Mouse (Mus musculus) bone marrow macrophage, adult 2 months (primary cell): ENCODE results near the gene Tspan5. TPM values are rescaled to one million over a fixed set of nuclear protein-coding genes. Genes with fewer than 3 reads are reported as not detected.

Experiments used
- H3K27ac ChIP-seq: 2 replicates; pipeline ENCODE4 v1.5.1; 2012; ENCODE audit warnings: low read depth, low read length; ENCODE audit not compliant: insufficient read depth
- H3K4me1 ChIP-seq: 2 replicates; pipeline ENCODE4 v1.6.1; 2012; ENCODE audit warnings: low read length; ENCODE audit not compliant: control insufficient read depth, insufficient read depth
- H3K4me3 ChIP-seq: 2 replicates; pipeline ENCODE4 v1.5.1; 2012; ENCODE audit warnings: mild to moderate bottlenecking, low read length, moderate library complexity; ENCODE audit not compliant: insufficient read depth
- CTCF ChIP-seq: IDR thresholded peaks from 2 replicates; pipeline ENCODE4 v1.5.1; 2012; ENCODE audit warnings: low read depth, mild to moderate bottlenecking, low read length, moderate library complexity
- POLR2A ChIP-seq: IDR thresholded peaks from 2 replicates; pipeline ENCODE4 v1.6.1; 2012; ENCODE audit warnings: mild to moderate bottlenecking, low read depth, low read length, borderline replicate concordance
- polyA plus RNA-seq: library from polyadenylated mRNA; stranded (reverse); fragments of >200 nt; gene quantifications from 2 replicates; pipeline ENCODE4 v1.2.4, GENCODE M21; 2012; ENCODE audit not compliant: missing spikeins, insufficient read depth, insufficient read length

Gene Tspan5
- polyA plus RNA-seq, 1 experiment, result 11.2 TPM

DNA sequence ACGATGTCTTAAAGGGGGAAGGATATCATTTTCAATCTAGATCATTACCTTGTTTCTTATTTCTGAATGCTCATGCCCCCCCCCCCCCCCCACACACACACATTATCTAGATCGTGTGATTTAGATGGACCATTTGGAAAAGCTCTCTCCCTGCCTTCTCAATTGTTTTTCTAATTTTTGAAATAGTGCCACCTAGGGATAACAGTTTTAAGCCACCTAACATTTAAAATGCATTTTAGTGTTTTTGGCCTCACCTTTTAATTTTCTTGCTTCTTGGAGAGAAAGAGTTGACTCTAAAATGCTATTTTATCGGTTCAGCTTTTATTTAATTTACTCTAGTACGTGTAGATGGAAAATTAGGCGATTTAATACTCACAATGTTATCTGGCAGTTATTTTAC, 94.9 kb downstream of the Tspan5 start:
- peaks cover 6% of the 10 kb centered on the region for H3K4me1 ChIP-seq
- H3K27ac ChIP-seq, result no peak overlapping the region
- no peak overlapping the region for H3K4me3 ChIP-seq
- TF ChIP-seq POLR2A (no peak), CTCF (no peak)

DNA sequence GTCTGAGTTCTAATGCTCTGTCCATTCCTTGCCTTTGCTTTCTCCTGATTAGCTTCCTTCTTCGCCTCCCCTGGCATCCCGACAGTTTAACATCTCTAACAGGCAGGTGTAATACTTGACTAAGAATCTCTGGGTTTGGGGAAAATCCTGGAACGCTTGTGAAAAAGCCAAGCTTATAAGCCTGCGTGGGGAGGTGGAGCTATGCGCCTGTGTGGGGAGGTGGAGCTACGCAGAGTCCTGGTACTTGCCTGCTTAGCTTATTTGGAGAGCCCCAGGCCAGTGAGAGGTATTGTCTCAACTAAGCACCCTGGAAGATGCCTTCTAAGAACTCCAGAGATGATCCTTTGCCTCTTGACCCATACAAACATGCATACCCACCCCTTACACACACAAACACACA, 95.7 kb downstream of the Tspan5 start:
- Histone ChIP-seq H3K4me1 (peaks cover 6% of the 10 kb centered on the region), H3K27ac (no peak overlapping the region), H3K4me3 (no peak overlapping the region)
- TF ChIP-seq CTCF (no peak), POLR2A (no peak)

DNA sequence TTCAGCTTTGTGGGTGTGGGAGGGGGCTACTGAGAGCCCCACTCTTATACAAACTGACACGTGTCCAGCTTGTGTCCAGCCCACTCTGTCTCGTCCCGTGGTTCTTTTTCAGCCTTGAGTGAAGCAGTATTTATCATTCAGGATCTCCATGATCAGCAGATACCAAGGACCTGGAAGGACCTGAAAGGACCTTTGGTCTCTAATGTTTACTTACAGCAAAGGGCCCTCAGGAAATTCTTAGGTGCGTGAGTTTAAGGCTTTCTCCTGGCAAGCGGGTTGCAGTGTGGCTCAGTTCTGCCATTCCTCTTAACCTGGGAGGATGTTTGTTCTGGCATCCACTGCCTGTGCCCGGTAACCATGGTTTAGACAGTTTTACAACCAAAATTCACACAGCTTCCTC, 97.7 kb downstream of the Tspan5 start:
- TF ChIP-seq CTCF (no peak), POLR2A (no peak)
- Histone ChIP-seq H3K4me1 (0 out of 2 replicates have a peak, but pooled peaks cover 2% of the 10 kb centered on the region), H3K27ac (no peak overlapping the region), H3K4me3 (no peak overlapping the region)

DNA sequence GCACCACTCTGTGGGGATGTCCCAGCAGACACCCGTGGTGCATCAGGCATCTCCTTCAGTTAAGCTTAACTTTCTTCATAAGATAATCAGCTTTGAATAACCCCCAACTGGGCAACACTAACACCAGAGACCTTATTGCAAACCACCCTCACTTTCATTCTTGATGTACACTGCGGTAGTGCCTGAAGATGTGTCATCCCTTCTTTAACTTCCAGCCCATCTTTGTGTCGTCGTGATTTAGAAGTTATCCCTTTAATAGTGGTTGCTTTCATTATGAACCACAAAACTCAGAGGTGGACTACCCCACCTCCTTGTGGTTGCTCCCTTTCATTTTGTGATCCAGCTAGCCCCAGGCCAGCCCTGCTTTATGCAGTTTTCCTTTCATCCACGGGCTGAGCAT, 99.3 kb downstream of the Tspan5 start:
- H3K27ac ChIP-seq, result no peak overlapping the region
- TF ChIP-seq CTCF (no peak), POLR2A (no peak)
- H3K4me3 ChIP-seq, result no peak overlapping the region

DNA sequence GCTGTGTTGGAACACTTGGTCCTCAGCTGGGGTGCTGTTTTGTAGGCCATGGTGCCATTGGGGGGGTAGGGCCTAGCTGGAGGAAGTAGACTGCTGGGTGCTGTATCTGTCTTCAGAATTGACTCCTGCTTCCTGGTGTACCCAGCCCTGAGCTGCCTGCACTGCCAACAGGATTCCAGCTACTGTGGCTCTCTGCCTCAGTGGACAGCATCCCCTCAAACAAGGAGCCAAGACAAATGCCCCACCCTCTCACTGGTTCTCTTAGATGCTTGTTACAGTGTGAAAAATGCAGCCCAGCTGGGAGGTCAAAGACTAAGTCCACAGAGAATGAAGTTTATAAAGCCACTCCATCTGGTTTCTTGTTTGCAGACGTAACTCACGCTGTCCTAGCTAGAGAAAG, 101.2 kb downstream of the Tspan5 start:
- Histone ChIP-seq H3K4me3 (no peak overlapping the region), H3K27ac (no peak overlapping the region), H3K4me1 (0 out of 2 replicates have a peak, but pooled peaks cover 2% of the 10 kb centered on the region)
- TF ChIP-seq POLR2A, result no peak
- no peak for TF ChIP-seq CTCF

More for the DNA sequence above, 99.3 kb downstream of the Tspan5 start:
- H3K4me1 ChIP-seq, result 0 out of 2 replicates have a peak, but pooled peaks cover 2% of the 10 kb centered on the region

DNA sequence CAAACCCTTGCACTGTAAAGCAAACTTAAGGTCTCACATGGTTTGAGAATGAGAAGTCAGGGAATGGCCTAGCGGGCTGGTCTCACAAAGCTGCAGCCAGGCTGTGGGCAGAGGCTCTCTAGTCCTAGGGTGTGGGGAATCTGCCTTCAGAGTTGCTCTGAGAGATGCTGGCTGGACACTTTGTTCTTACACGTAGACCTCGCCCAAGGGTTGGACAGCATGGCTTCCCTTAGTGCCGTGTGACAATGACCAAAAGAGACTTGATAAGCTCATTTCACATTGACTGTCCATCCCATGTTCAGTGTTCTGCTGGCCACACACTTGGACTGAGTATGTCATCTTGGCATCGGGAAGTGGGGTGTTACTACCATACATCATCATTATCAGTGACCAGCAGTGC, 101.6 kb downstream of the Tspan5 start:
- H3K4me1 ChIP-seq, result 0 out of 2 replicates have a peak, but pooled peaks cover 2% of the 10 kb centered on the region
- no peak overlapping the region for H3K27ac ChIP-seq
- H3K4me3 ChIP-seq, result no peak overlapping the region
- TF ChIP-seq POLR2A (no peak), CTCF (no peak)

DNA sequence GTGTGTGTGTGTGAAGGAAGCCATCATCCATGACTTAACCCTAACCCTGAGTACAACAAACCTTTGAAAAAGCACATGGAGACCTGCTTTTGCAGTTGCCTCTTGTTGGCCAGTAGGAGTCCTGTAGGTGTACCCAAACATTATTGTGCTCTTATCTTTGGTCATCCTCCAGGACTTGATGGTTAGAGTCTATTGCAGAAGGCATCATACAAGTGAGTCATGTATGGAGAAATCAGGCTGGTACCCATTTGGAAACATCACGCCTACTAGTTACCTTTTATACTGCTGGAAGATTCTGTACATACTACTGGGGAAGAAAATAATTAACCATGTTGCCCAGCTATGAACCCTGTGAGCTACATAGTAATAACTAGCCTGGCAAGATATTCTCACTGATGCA, 103.8 kb downstream of the Tspan5 start:
- no peak for TF ChIP-seq POLR2A
- no peak for TF ChIP-seq CTCF
- H3K4me3 ChIP-seq, result no peak overlapping the region
- no peaks in the 10 kb centered on the region for H3K4me1 ChIP-seq
- no peak overlapping the region for H3K27ac ChIP-seq

DNA sequence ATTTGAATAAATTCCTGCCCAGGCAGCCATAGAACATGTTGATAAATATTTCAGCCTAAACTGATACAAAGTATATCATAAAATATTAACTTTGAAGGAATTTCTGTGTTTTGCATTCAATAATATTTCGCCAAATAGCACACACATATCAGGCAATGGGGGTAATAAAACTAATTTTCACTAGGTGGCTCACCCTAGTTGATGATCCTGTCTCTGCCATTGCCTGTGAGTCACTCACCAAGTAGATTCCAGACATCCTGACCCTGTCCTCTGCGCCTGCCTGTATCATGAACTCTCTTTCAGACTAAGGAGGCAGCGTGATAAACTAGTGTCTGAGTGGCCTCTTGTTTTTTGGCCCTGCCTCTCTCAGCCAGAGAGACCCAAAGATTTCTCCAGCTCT, 105.8 kb downstream of the Tspan5 start:
- 0 out of 2 replicates have a peak, but pooled peaks cover 3% of the 10 kb centered on the region for H3K4me1 ChIP-seq
- H3K27ac ChIP-seq, result no peak overlapping the region
- no peak overlapping the region for H3K4me3 ChIP-seq
- TF ChIP-seq POLR2A (no peak), CTCF (no peak)

DNA sequence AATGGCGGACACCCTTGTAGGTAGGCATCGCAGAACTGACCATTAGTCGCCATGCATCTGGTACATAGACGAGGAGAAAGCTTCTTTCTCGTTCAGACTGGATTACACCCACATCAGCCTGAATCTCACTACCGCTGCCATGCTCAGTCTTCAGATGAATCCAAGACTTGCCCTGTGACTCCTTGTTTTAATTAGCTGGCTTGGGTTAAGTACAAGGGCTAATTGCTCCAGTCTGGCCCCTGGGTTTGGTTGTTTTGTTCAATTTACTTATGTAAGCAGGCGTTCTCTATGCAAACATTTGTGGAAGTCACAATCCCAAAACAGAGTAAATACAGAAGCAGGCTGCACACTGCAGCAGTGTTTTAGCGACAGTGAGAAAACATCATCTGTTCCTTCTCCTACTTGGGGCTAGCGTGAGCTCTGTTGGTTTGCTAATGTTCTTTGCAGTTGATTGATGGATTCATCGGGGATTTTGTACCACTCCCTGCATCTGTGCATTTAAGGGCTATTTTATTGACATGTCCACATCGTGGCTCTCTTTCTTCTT, 107.8 kb downstream of the Tspan5 start:
- Histone ChIP-seq H3K4me3 (no peak overlapping the region), H3K27ac (no peak overlapping the region), H3K4me1 (0 out of 2 replicates have a peak, but pooled peaks cover 3% of the 10 kb centered on the region)
- TF ChIP-seq POLR2A (no peak), CTCF (no peak)

DNA sequence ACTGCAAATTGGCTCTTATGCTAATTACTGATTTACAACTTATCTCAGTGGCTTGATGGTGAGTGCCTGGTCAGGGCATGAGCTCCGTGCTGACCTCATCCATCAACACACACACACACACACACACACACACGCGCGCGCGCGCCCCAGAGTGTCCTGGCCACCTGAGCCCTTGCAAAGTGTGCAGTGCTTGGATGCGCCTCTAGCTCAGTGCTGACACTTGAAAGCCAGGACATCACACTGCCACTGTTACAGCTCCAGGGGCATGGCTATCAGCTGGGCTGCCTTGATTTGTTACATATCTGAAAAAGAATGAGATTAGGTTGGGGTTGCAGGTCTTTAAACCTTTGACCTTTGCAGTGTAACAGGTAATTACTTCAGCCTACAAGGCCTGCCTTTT, 109.9 kb downstream of the Tspan5 start:
- TF ChIP-seq POLR2A (no peak), CTCF (no peak)
- Histone ChIP-seq H3K4me1 (0 out of 2 replicates have a peak, but pooled peaks cover 3% of the 10 kb centered on the region), H3K27ac (no peak overlapping the region), H3K4me3 (no peak overlapping the region)

DNA sequence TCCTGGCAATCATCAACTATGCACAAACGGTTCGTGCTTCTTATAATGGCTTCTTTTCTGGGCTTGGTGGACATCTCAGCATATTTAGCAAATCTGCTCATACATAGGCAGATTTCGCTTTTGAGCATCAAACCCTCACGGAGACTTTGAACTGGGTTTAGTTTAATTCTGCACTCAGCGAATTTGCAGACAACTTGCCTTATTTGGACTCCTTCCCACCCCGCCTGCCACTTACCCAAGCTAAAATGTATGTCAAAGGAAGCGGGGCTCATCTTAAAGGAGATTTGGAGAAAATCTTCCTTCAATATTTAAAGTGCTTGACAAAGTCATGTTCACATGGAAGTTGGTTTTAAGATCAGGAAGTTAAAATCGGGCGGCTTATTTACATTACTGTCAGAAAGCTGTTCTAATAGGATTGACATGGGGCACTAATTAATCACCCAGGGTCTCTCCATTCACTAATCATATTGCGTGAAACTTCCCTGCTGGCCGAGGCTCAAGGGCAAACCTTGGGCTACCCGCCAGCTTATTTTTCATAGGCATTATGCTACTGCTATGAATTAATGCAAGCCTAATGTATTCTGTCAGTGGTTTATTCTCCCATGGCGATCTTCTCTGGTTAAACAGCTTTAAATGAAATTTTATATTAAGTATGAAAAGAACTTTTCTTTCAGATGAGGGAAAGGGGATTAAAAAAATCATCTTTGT, 111.1 kb downstream of the Tspan5 start:
- Histone ChIP-seq H3K4me1 (peaks cover 5% of the 10 kb centered on the region; the same call in 1 of the 2 replicates), H3K27ac (no peak overlapping the region), H3K4me3 (no peak overlapping the region)
- no peak for TF ChIP-seq CTCF
- TF ChIP-seq POLR2A, result no peak
